8 mouse cellular contexts compared by ENCODE assay signal in the genomic region with DNA sequence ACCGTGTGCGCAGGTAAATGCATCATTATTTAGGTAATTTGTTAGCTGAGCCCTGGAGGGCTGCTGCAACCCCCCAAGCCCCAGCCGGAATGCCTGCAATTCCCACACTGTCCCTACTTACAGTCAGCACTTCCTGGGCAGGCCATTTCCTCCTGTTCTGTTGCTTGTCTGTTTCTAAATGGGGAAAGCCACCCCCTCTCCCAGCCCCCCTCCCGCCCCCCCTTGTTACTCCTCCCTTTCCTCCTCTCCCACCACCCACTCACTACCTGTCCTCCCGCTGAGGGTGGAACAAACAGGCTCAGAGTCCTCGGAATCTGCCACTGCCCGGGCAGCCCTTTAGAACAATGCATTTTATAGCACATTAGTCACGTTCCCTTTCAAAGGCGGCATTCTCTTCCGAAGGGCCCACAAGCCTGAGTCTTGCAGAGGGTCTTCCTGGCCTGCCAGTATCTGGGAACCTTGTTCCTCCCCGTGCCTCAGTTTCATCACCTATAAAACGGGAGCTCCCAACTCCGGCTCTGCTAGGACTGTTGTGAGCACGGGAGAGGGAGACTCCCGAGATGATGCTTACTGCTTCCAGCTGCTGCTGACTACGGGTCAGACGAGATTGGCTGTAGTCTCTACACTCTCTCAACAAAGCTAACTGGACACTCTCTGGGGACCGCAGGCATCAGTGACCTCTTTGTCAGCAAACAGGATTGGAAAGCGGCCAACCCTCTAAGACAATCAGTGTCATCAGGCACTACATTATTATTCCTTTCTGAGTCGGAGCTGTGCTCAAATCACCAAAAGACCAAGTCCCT. TPM values are rescaled to one million over a fixed set of nuclear protein-coding genes. Genes with fewer than 3 reads are reported as not detected.
DNase-seq lines count a peak whose midpoint lies in the region; ATAC-seq and TF ChIP-seq lines count a peak whose summit lies in the region.

No protein-coding gene starts in this region.

- in situ Hi-C loops in ES-E14 (cut with MboI; ENCODE audit: low sequenced_read_pairs in 2 of 2, unreplicated experiment in 2 of 2): no loop called here

- intact Hi-C loops in heart, postnatal 10 days (cut with DNase I): loop anchor here (5.0 kb wide), 1 partner anchor 111 kb away; no protein-coding TSS in a partner anchor

- H3K4me3 ChIP-seq in ES-E14 (ENCODE audit: insufficient read depth in 1 of 2, low read depth in 1 of 2, low read length in 2 of 2, poor library complexity in 1 of 2, severe bottlenecking in 1 of 2): peak overlapping the region in 1 of 2 experiments; percentile 10; a peak in 1 of 4 replicates
- H3K4me3 ChIP-seq in embryonic facial prominence, embryonic 10.5 days: peak overlapping the region; percentile 38
- no peak overlapping the region for H3K4me3 ChIP-seq in limb, embryonic 14.5 days (replicated peaks; ENCODE audit: low read length)

- ATAC-seq in limb, embryonic 14.5 days (ENCODE audit: low FRiP score, low read depth): no peak

- peaks cover 40% of the 10 kb centered on the region for H3K36me3 ChIP-seq in ES-E14 (ENCODE audit: control insufficient read depth, insufficient read depth, low read length, poor library complexity, severe bottlenecking)
- H3K36me3 ChIP-seq in embryonic facial prominence, embryonic 10.5 days (replicated peaks): peaks cover 6% of the 10 kb centered on the region
- peaks cover 13% of the 10 kb centered on the region for H3K36me3 ChIP-seq in limb, embryonic 14.5 days (ENCODE audit: control insufficient read depth, insufficient read depth, low read length)

- H3K9me3 ChIP-seq in ES-E14 (ENCODE audit: control insufficient read depth, insufficient read depth, low read depth, low read length): no peaks in the 10 kb centered on the region
- no peaks in the 10 kb centered on the region for H3K9me3 ChIP-seq in embryonic facial prominence, embryonic 10.5 days
- H3K9me3 ChIP-seq in limb, embryonic 14.5 days (ENCODE audit: control insufficient read depth, low read length): no peaks in the 10 kb centered on the region

- 5% methylated on average over 20 of the region's 20 CpGs for WGBS in embryonic facial prominence, embryonic 10.5 days
- WGBS in limb, embryonic 14.5 days: 10% methylated on average over 19 of the region's 20 CpGs

- H3K27ac ChIP-seq in ES-E14 (ENCODE audit: insufficient read depth, low read depth, low read length, poor library complexity, severe bottlenecking): peak overlapping the region; percentile 25; the same call in 1 of the 2 replicates
- peak overlapping the region; percentile 62 for H3K27ac ChIP-seq in embryonic facial prominence, embryonic 10.5 days (replicated peaks)
- H3K27ac ChIP-seq in limb, embryonic 14.5 days (replicated peaks; ENCODE audit: low read depth, low read length): no peak overlapping the region; the same call in 1 of the 2 replicates

- H3K9ac ChIP-seq in ES-E14 (ENCODE audit: insufficient read depth, low read depth, low read length, poor library complexity, severe bottlenecking): peak overlapping the region; percentile 31; the same call in 1 of the 2 replicates
- H3K9ac ChIP-seq in limb, embryonic 14.5 days (ENCODE audit: low read depth, low read length, severe bottlenecking): peak overlapping the region; percentile 12; the same call in 1 of the 2 replicates

- H3K27me3 ChIP-seq in embryonic facial prominence, embryonic 10.5 days (replicated peaks; ENCODE audit: low read depth, poor library complexity, severe bottlenecking): peaks cover 50% of the 10 kb centered on the region
- H3K27me3 ChIP-seq in limb, embryonic 14.5 days (ENCODE audit: control insufficient read depth, insufficient read depth, low read length): no peaks in the 10 kb centered on the region

- H3K4me1 ChIP-seq in ES-E14 (ENCODE audit: control insufficient read depth in 2 of 2, insufficient read depth in 2 of 2, low read length in 2 of 2, poor library complexity in 1 of 2): peaks cover 8 to 17% of the 10 kb centered on the region in 2 experiments
- H3K4me1 ChIP-seq in embryonic facial prominence, embryonic 10.5 days: peaks cover 85% of the 10 kb centered on the region
- peaks cover 62% of the 10 kb centered on the region for H3K4me1 ChIP-seq in limb, embryonic 14.5 days (ENCODE audit: control insufficient read depth, insufficient read depth, low read length)

- no peak for TF ChIP-seq POLR2A in limb, embryonic 14.5 days (IDR thresholded peaks at IDR 0.05; ENCODE audit: borderline replicate concordance, extremely low read depth, insufficient read depth, insufficient read length)

- no peak for DNase-seq in ES-E14 (ENCODE audit: low read depth, low spot score)
- peak; percentile 42 for DNase-seq in embryonic facial prominence, embryonic 10.5 days (ENCODE audit: low spot score)
- peak; percentile 57 to 60 for DNase-seq in heart, postnatal 10 days
- peak; percentile 48 for DNase-seq in limb, embryonic 14.5 days (ENCODE audit: low spot score)
- peak; percentile 56 for DNase-seq in neural tube, embryonic 10.5 days (ENCODE audit: extremely low spot score, low spot score)
- DNase-seq in thymus, postnatal 4 days: no peak
- no peak for DNase-seq in cerebellum, postnatal 14 days
- DNase-seq in urinary bladder, postnatal 10 days (ENCODE audit: low spot score): no peak

- peak overlapping the region; percentile 26; the same call in 1 of the 2 replicates for H3K4me2 ChIP-seq in limb, embryonic 14.5 days (replicated peaks; ENCODE audit: low read depth, low read length, severe bottlenecking)

TF ChIP-seq in ES-E14, 5 proteins besides CTCF, POLR2A, EP300 and RAD21:
- TF ChIP-seq ZNF384 (IDR thresholded peaks at IDR 0.05; ENCODE audit: low read depth, low read length) (no peak), ZC3H11A (IDR thresholded peaks at IDR 0.05; ENCODE audit: borderline replicate concordance, low read depth, low read length) (no peak)
TF ChIP-seq in ES-E14: peak in this region for 0.

RNA-seq across cellular contexts. Expression of a gene that starts 10.8 kb away (rescaled TPM):
- 119 and 167 TPM in 2 replicates for total RNA-seq in ES-E14 (2012; rRNA removed)
- 12.9 and 13.3 TPM in 2 replicates for polyA plus RNA-seq in embryonic facial prominence, embryonic 10.5 days (2016; fragmentation: Nextera tagmentation; extraction: Ambion mirVana)
- total RNA-seq in heart, postnatal 10 days (2021): 10 to 100 TPM; 24.2 to 25.3 TPM
- 22.7 and 28.2 TPM in 2 replicates for polyA plus RNA-seq in limb, embryonic 14.5 days (2012; rRNA removed)
- polyA plus RNA-seq in limb, embryonic 14.5 days (2014; fragmentation: Nextera tagmentation; extraction: Ambion mirVana): 23.0 and 24.7 TPM in 2 replicates

Comparison
In these comparisons a context has a peak if more than half of its experiments do, and no peak if none do; other contexts are left out.
1. DNase-seq: peak in embryonic facial prominence, embryonic 10.5 days (single experiment), heart, postnatal 10 days (2 of 2), limb, embryonic 14.5 days (single experiment) and neural tube, embryonic 10.5 days (single experiment); none in ES-E14 (single experiment), thymus, postnatal 4 days (single experiment), cerebellum, postnatal 14 days (0 of 2) and urinary bladder, postnatal 10 days (single experiment).